Mouse (Mus musculus): ENCODE data around the gene Mrps18b. TPM values are rescaled to one million over a fixed set of nuclear protein-coding genes. Genes with fewer than 3 reads are reported as not detected.

Mrps18b gene
- 25.6 TPM for polyA plus RNA-seq (2014; fragmentation: Illumina TruSeq; extraction: RNeasy Lipid Tissue Mini Kit (QIAGEN cat#74804); ENCODE audit: low read depth, low replicate concordance)

GRCm38 (mm10) chr17:35916297-35917142 is at the start of gene Mrps18b, which contains the start of gene Ppp1r10:
Gene Mrps18b (minus strand): TSS chr17:35916389.
Gene Ppp1r10 (plus strand): TSS chr17:35916434.

GRCm38 (mm10) chr17:35909919-35910369 is 6.2 kb downstream of the Mrps18b start, which contains the start of gene Atat1:
Gene Atat1 (minus strand): TSS chr17:35910075.

GRCm38 (mm10) chr17:35896781-35897643 is 19.2 kb downstream of the Mrps18b start, which contains the start of gene 2310061I04Rik:
Gene 2310061I04Rik (minus strand): TSS chr17:35897431.

GRCm38 (mm10) chr17:35879245-35880057 is 36.7 kb downstream of the Mrps18b start, which contains the start of gene Dhx16:
Gene Dhx16 (plus strand): TSS chr17:35879819.

GRCm38 (mm10) chr17:35865481-35866280 is 50.5 kb downstream of the Mrps18b start, which contains the start of gene Ppp1r18:
Gene Ppp1r18 (plus strand): TSS chr17:35865593.

GRCm38 (mm10) chr17:35861198-35861857 is 54.9 kb downstream of the Mrps18b start, which contains the start of gene Nrm:
Gene Nrm (plus strand): TSS chr17:35861318.

Other genes with a start within 250 kb of the Mrps18b start
- gene Vars2, start 248.8 kb downstream of the Mrps18b start, polyA plus RNA-seq (2014; fragmentation: Illumina TruSeq; extraction: RNeasy Lipid Tissue Mini Kit (QIAGEN cat#74804); ENCODE audit: low read depth, low replicate concordance) = 0.85 TPM
- 2.5 TPM for gene Gtf2h4, start 242.7 kb downstream of the Mrps18b start, polyA plus RNA-seq (2014; fragmentation: Illumina TruSeq; extraction: RNeasy Lipid Tissue Mini Kit (QIAGEN cat#74804); ENCODE audit: low read depth, low replicate concordance)
- 0.13 TPM for gene Ddr1, start 211.8 kb downstream of the Mrps18b start, polyA plus RNA-seq (2014; fragmentation: Illumina TruSeq; extraction: RNeasy Lipid Tissue Mini Kit (QIAGEN cat#74804); ENCODE audit: low read depth, low replicate concordance)
- gene Ier3, start 94.7 kb downstream of the Mrps18b start, polyA plus RNA-seq (2014; fragmentation: Illumina TruSeq; extraction: RNeasy Lipid Tissue Mini Kit (QIAGEN cat#74804); ENCODE audit: low read depth, low replicate concordance) = 0.85 TPM
- gene Flot1, start 93.2 kb downstream of the Mrps18b start, polyA plus RNA-seq (2014; fragmentation: Illumina TruSeq; extraction: RNeasy Lipid Tissue Mini Kit (QIAGEN cat#74804); ENCODE audit: low read depth, low replicate concordance) = 3.9 TPM
- 13.4 TPM for gene Tubb5, start 78.1 kb downstream of the Mrps18b start, polyA plus RNA-seq (2014; fragmentation: Illumina TruSeq; extraction: RNeasy Lipid Tissue Mini Kit (QIAGEN cat#74804); ENCODE audit: low read depth, low replicate concordance)
- 4.7 TPM for gene Mdc1, start 74.9 kb downstream of the Mrps18b start, polyA plus RNA-seq (2014; fragmentation: Illumina TruSeq; extraction: RNeasy Lipid Tissue Mini Kit (QIAGEN cat#74804); ENCODE audit: low read depth, low replicate concordance)
- 0.34 TPM for gene Nrm, start 55.1 kb downstream of the Mrps18b start, polyA plus RNA-seq (2014; fragmentation: Illumina TruSeq; extraction: RNeasy Lipid Tissue Mini Kit (QIAGEN cat#74804); ENCODE audit: low read depth, low replicate concordance)
- gene Ppp1r18, start 50.8 kb downstream of the Mrps18b start, polyA plus RNA-seq (2014; fragmentation: Illumina TruSeq; extraction: RNeasy Lipid Tissue Mini Kit (QIAGEN cat#74804); ENCODE audit: low read depth, low replicate concordance) = 1.1 TPM
- 39.3 TPM for gene Dhx16, start 36.6 kb downstream of the Mrps18b start, polyA plus RNA-seq (2014; fragmentation: Illumina TruSeq; extraction: RNeasy Lipid Tissue Mini Kit (QIAGEN cat#74804); ENCODE audit: low read depth, low replicate concordance)
- gene 2310061I04Rik, start 19.0 kb downstream of the Mrps18b start, polyA plus RNA-seq (2014; fragmentation: Illumina TruSeq; extraction: RNeasy Lipid Tissue Mini Kit (QIAGEN cat#74804); ENCODE audit: low read depth, low replicate concordance) = 17.0 TPM
- gene Atat1, start 6.3 kb downstream of the Mrps18b start, polyA plus RNA-seq (2014; fragmentation: Illumina TruSeq; extraction: RNeasy Lipid Tissue Mini Kit (QIAGEN cat#74804); ENCODE audit: low read depth, low replicate concordance) = 10.3 TPM
- gene Ppp1r10, start within 50 bp of the Mrps18b start, polyA plus RNA-seq (2014; fragmentation: Illumina TruSeq; extraction: RNeasy Lipid Tissue Mini Kit (QIAGEN cat#74804); ENCODE audit: low read depth, low replicate concordance) = 12.4 TPM
- gene Abcf1, start 53.4 kb upstream of the Mrps18b start, polyA plus RNA-seq (2014; fragmentation: Illumina TruSeq; extraction: RNeasy Lipid Tissue Mini Kit (QIAGEN cat#74804); ENCODE audit: low read depth, low replicate concordance) = 15.0 TPM
- 1.5 TPM for gene Gnl1, start 63.5 kb upstream of the Mrps18b start, polyA plus RNA-seq (2014; fragmentation: Illumina TruSeq; extraction: RNeasy Lipid Tissue Mini Kit (QIAGEN cat#74804); ENCODE audit: low read depth, low replicate concordance)
- gene Prr3, start 63.8 kb upstream of the Mrps18b start, polyA plus RNA-seq (2014; fragmentation: Illumina TruSeq; extraction: RNeasy Lipid Tissue Mini Kit (QIAGEN cat#74804); ENCODE audit: low read depth, low replicate concordance) = 1.4 TPM
- gene H2-T24, start 104.2 kb upstream of the Mrps18b start, polyA plus RNA-seq (2014; fragmentation: Illumina TruSeq; extraction: RNeasy Lipid Tissue Mini Kit (QIAGEN cat#74804); ENCODE audit: low read depth, low replicate concordance) = 3.9 TPM
- gene H2-T23, start 116.5 kb upstream of the Mrps18b start, polyA plus RNA-seq (2014; fragmentation: Illumina TruSeq; extraction: RNeasy Lipid Tissue Mini Kit (QIAGEN cat#74804); ENCODE audit: low read depth, low replicate concordance) = 29.7 TPM
- 46.2 TPM for gene H2-T22, start 126.4 kb upstream of the Mrps18b start, polyA plus RNA-seq (2014; fragmentation: Illumina TruSeq; extraction: RNeasy Lipid Tissue Mini Kit (QIAGEN cat#74804); ENCODE audit: low read depth, low replicate concordance)
- gene Gm6034, start 126.6 kb upstream of the Mrps18b start, polyA plus RNA-seq (2014; fragmentation: Illumina TruSeq; extraction: RNeasy Lipid Tissue Mini Kit (QIAGEN cat#74804); ENCODE audit: low read depth, low replicate concordance) = not detected
- gene Gm11127, start 142.0 kb upstream of the Mrps18b start, polyA plus RNA-seq (2014; fragmentation: Illumina TruSeq; extraction: RNeasy Lipid Tissue Mini Kit (QIAGEN cat#74804); ENCODE audit: low read depth, low replicate concordance) = not detected
- gene Gm19684, start 205.3 kb upstream of the Mrps18b start, polyA plus RNA-seq (2014; fragmentation: Illumina TruSeq; extraction: RNeasy Lipid Tissue Mini Kit (QIAGEN cat#74804); ENCODE audit: low read depth, low replicate concordance) = not detected
- not detected for gene Gm7030, start 213.0 kb upstream of the Mrps18b start, polyA plus RNA-seq (2014; fragmentation: Illumina TruSeq; extraction: RNeasy Lipid Tissue Mini Kit (QIAGEN cat#74804); ENCODE audit: low read depth, low replicate concordance)